Mouse (Mus musculus): ENCODE data around the gene Mapre1. TPM values are rescaled to one million over a fixed set of nuclear protein-coding genes. Genes with fewer than 3 reads are reported as not detected.
A peak's percentile ranks its signal among the peaks of the same experiment; 100 is the strongest.
"Not testable (repeated sequence)": the region's sequence is repeated elsewhere in the genome, so short reads cannot be mapped to it uniquely, and the experiment has no call there.

Mapre1 gene
- polyA plus RNA-seq (2012; ENCODE audit: insufficient read depth, low replicate concordance): 4.1 TPM in 1 of 2 replicates, not detected in the other

DNA sequence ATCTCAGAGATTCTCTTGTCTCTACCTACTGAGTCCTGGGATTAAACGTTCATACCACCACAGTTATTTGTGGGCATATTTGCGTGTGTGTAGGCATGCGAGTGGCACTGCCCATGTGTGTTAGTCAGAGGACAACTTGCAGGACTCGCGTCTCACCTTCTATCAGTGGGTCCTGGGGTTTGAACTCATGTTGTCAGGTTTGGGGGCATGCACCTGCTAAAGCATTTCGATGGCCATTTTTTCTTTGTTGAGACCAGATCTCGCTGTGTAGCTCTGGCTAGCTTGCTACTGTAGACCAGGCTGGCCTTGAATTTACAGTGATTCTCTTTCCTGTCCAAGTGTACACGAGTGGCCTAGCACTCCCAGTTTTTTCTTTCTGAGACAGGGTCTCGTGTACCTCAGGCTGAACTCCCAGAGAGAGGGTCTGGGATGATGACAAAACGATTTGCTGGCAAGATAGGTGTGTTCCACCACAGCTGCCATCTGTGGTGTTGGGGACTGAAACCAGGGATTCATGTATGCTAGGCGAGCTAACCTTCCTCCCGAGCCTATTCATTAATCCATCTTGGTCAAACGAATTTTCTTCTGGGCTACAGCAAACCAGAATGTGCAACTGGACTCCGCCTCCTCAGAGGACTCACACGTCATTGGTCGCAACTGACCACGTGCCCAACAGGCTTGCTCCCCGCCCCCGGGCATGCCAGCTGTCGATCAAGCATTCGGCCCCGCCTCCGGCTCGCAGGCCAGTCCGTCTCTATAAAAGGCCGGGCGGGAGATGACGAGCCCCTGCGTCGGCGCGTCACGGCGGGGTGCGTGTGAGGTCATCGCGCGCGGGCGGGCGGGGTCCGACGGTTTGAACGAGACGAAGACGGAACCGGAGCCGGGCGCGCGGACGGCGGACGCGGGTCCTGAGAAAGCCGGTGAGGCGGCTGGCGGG lies at the start of gene Mapre1:
Mapre1 (plus strand) TSS at position 775 of the 937 bp plus-strand sequence.
- H3K9me3 ChIP-seq: no peaks in the 10 kb centered on the region
- peaks cover 23% of the 10 kb centered on the region for H3K36me3 ChIP-seq (replicated peaks; ENCODE audit: low read length)
- H3K27me3 ChIP-seq (replicated peaks): no peaks in the 10 kb centered on the region
- TF ChIP-seq GATA1 (IDR thresholded peaks at IDR 0.05; ENCODE audit: borderline replicate concordance, low read length) (no peak), FLI1 (IDR thresholded peaks at IDR 0.05; ENCODE audit: low read length) (no peak)
- H3K4me1 ChIP-seq: peaks cover 79% of the 10 kb centered on the region
- peak within 1 kb of the TSS; percentile 97 for H3K4me3 ChIP-seq (replicated peaks)

DNA sequence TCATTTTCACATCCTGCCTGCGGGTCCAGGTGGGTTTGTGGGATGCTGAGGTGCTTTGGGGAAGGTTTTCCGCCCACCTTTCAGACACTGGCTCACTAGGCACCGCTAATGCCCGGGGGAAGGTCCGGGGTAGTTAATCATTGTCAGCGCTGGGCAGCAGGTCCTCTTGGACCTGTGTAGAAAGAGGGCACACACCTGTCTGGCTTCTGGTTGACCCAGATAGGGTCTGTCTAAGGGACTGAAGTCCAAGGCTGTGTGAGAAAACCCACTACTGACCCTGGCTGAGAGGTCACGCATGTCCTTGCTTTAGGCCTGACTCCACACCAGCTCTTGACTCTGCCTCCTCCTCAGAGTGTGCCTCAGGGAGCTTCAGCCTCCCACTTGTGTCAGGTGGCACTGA lies 47.7 kb upstream of the Mapre1 start:
- not testable (repeated sequence) for H3K4me3 ChIP-seq (replicated peaks); H3K36me3 ChIP-seq (replicated peaks; ENCODE audit: low read length); H3K9me3 ChIP-seq; H3K27me3 ChIP-seq (replicated peaks)
- peaks cover 22% of the 10 kb centered on the region for H3K4me1 ChIP-seq

DNA sequence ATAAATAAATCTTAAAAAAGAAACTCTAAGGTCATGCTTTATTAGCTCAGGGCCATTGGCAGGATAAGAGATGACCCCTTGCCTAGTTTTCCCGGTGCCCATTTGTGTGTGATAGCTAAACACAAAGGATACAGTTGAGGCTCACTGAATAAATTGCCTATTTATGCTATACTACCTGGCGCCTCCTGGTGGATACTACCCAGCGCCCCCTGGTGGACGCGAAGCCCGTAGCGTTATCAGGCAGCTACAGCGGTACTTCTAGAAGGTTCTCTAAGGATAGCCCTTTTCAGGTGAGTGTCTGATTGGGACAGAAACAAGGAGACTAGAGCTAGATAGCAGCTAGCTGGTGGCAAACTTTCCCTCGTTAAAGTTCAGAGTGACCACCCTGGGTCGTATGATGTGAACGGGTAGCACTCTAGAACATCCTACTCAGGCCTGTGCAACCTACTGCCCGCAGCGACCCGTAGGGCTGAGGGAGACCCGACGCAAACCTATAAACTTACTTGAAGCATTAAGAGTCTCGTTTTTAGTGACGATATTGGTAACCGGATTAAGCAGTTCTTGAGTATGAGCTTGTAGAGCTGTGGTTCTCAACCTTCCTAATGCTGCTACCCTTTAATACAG lies 46.5 kb upstream of the Mapre1 start:
- Histone ChIP-seq H3K4me3 (replicated peaks) (no peak overlapping the region), H3K4me1 (peaks cover 17% of the 10 kb centered on the region), H3K9me3 (no peaks in the 10 kb centered on the region), H3K27me3 (replicated peaks) (peaks cover 5% of the 10 kb centered on the region), H3K36me3 (replicated peaks; ENCODE audit: low read length) (no peaks in the 10 kb centered on the region)
- TF ChIP-seq FLI1 (IDR thresholded peaks at IDR 0.05; ENCODE audit: low read length) (no peak), GATA1 (IDR thresholded peaks at IDR 0.05; ENCODE audit: borderline replicate concordance, low read length) (no peak)

DNA sequence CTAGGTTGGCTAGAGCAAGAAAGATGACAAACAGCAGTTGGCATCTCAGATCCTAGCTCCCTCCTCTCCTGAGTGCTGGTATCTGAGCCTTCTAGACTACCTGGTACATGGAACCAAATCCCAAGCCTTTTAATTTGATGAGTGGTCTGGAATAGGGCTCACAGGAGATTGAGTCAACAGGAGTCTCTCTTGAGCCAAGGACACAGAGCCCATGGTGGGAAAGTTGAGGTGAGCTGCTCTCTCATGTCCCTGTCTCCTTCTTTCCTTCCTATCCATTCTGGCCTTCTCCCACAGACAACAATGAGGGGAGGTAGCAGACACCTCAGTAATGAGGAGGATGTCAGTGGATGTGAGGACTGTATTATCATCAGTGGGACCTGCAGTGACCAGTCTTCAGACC lies 44.7 kb upstream of the Mapre1 start, which contains the start of gene Dnmt3c:
Dnmt3c (plus strand) TSS at position 301 of the 400 bp plus-strand sequence.
- Histone ChIP-seq H3K36me3 (replicated peaks; ENCODE audit: low read length) (no peaks in the 10 kb centered on the region), H3K4me3 (replicated peaks) (no peak within 1 kb of the TSS), H3K4me1 (peaks cover 17% of the 10 kb centered on the region), H3K9me3 (peaks cover 4% of the 10 kb centered on the region; the same call in 1 of the 2 replicates), H3K27me3 (replicated peaks) (peaks cover 5% of the 10 kb centered on the region)
- TF ChIP-seq FLI1 (IDR thresholded peaks at IDR 0.05; ENCODE audit: low read length) (no peak), GATA1 (IDR thresholded peaks at IDR 0.05; ENCODE audit: borderline replicate concordance, low read length) (no peak)

DNA sequence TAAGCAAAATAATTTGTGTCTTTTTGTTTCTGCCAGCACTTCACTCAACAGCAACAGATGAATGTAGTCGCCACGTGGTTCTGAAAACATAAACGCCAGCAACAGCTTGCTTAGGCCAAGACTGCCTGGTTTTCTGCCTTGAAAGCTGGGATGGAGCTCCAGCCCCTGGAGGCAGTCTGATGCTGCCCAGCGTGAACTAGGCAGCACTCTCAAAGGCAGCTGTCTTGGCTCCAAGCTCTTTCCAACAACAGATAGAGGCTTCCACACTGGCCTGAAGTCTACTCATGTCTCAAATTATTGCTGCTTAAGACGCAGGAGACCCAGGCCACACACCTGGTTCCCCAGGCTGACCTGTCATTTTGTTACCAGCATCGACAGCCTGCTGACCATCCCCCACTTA lies 37.7 kb upstream of the Mapre1 start:
- H3K9me3 ChIP-seq: peaks cover 13% of the 10 kb centered on the region; the same call in 1 of the 2 replicates
- H3K4me3 ChIP-seq (replicated peaks): no peak overlapping the region
- H3K4me1 ChIP-seq: peaks cover 31% of the 10 kb centered on the region
- TF ChIP-seq GATA1 (IDR thresholded peaks at IDR 0.05; ENCODE audit: borderline replicate concordance, low read length) (no peak), FLI1 (IDR thresholded peaks at IDR 0.05; ENCODE audit: low read length) (no peak)
- H3K36me3 ChIP-seq (replicated peaks; ENCODE audit: low read length): no peaks in the 10 kb centered on the region
- peaks cover 10% of the 10 kb centered on the region for H3K27me3 ChIP-seq (replicated peaks)

DNA sequence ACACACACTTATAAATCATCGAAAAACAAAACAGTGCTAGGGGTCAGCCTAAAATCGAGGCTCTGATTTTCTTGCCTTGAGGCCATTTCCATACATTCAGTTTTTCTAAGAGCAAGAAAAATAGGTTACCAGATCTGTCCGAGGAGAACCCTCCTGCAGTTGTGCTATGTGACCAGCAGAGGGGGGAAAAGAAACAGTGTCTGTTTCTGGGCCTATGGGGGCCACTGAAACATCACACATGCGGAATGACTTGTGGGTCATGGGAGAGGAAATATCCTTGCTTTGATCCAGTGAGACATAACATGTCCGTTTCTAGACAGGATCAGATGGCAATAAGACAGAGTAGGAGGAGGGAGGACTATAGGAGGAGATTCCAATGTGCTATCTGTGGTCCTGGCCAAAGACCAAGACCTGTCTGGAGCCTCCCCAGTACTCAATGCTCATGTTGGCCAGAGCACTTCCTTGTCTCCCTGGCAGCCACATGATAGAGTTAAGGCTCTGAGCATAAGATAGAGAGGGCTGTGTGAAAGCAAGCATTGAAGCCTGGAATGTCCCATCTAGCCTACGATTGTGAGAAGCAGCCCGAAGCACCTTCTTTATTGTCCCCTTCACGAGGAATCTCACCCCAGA lies 30.3 kb upstream of the Mapre1 start:
- Histone ChIP-seq H3K27me3 (replicated peaks) (peaks cover 10% of the 10 kb centered on the region), H3K4me1 (peaks cover 54% of the 10 kb centered on the region), H3K4me3 (replicated peaks) (no peak overlapping the region), H3K36me3 (replicated peaks; ENCODE audit: low read length) (no peaks in the 10 kb centered on the region), H3K9me3 (peaks cover 8% of the 10 kb centered on the region; the same call in 1 of the 2 replicates)
- no peak for TF ChIP-seq FLI1 (IDR thresholded peaks at IDR 0.05; ENCODE audit: low read length)

DNA sequence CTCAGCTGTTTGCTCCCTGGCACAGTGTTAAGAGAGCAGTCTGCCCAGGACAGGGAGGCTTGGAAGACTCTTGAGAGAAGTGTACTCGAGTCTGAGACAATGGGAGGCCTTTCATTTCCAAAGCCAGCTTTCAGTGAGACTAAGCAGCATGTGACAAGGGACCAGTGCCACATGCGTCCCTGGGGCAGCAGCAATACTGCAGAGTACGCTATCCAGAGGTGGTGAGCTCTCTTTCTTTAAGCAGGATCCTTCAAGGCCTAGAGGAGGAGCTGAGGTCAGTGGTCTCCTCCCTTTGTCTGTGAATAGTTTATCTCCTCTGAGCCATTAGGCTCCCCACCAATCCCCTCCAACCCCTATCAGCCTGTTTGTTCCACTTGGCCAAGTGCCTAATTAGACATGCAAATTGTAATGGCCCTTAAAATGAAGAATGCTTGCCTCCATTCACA lies 28.4 kb upstream of the Mapre1 start:
- Histone ChIP-seq H3K9me3 (peaks cover 5% of the 10 kb centered on the region; the same call in 1 of the 2 replicates), H3K36me3 (replicated peaks; ENCODE audit: low read length) (no peaks in the 10 kb centered on the region), H3K27me3 (replicated peaks) (no peaks in the 10 kb centered on the region), H3K4me3 (replicated peaks) (peak overlapping the region; percentile 72), H3K4me1 (peaks cover 58% of the 10 kb centered on the region)
- TF ChIP-seq FLI1 (IDR thresholded peaks at IDR 0.05; ENCODE audit: low read length): no peak
- TF ChIP-seq GATA1 (IDR thresholded peaks at IDR 0.05; ENCODE audit: borderline replicate concordance, low read length): no peak

DNA sequence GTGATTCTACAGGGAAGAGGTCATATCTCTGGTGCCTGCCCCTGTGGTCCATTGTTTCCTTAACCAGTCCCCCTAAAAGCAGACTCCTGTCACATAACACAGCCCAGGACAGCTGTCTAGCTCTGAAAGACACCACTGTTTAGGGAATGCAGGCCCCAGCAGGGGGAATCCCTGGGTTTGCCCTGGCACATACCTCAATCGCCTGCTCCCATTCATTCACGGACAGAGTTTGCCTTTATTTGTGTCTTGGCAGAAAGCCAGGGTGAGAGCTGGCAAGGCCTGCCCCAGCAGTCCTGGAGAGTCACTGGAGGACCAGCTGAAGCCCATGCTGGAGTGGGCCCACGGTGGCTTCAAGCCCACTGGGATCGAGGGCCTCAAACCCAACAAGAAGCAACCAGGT lies 27.8 kb upstream of the Mapre1 start:
- Histone ChIP-seq H3K4me1 (peaks cover 62% of the 10 kb centered on the region), H3K27me3 (replicated peaks) (no peaks in the 10 kb centered on the region), H3K4me3 (replicated peaks) (peak overlapping the region; percentile 42), H3K9me3 (no peaks in the 10 kb centered on the region), H3K36me3 (replicated peaks; ENCODE audit: low read length) (no peaks in the 10 kb centered on the region)
- TF ChIP-seq GATA1 (IDR thresholded peaks at IDR 0.05; ENCODE audit: borderline replicate concordance, low read length) (no peak), FLI1 (IDR thresholded peaks at IDR 0.05; ENCODE audit: low read length) (no peak)

DNA sequence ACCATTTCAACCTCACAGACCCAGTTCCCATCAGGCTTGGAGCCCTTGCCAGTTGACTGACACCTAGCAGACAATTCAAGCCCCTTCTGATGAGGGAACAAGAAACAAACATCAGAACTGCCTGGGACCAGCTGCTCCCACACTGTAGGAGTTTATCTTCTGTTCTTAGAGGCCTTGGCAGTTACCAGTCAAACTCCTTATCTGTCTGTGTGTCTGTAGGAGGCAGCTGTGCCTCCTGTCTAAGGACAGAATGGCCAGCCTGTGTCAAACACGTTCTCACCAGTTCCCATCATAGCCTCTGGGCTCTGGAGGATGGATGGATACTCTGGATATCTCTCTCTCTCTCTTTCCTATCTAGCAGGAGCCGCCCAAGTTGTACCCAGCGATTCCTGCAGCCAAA lies 23.2 kb upstream of the Mapre1 start:
- Histone ChIP-seq H3K36me3 (replicated peaks; ENCODE audit: low read length) (peaks cover 14% of the 10 kb centered on the region), H3K4me1 (peaks cover 72% of the 10 kb centered on the region)
- H3K9me3 ChIP-seq; H3K4me3 ChIP-seq (replicated peaks); H3K27me3 ChIP-seq (replicated peaks): not testable (repeated sequence)

DNA sequence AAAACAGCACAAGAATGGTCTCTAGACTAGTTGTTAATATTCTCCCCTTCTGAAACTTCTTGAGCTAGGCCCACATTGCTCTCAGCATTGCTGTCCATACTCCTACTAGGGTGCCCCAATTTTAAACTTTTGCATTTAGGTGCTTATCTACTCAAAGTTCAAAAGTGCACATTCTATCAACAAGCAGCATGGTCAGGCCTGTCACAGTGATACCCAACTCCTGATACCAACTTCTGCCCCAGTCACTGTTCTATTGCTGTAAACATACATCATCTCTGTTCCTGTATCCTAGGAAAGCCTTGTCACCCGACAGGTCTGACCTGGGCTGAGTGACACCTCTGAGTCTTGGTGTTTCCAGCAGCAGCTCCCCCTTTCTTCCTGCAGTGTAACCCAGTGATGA lies 18.0 kb upstream of the Mapre1 start:
- peaks cover 80% of the 10 kb centered on the region for H3K4me1 ChIP-seq
- no peaks in the 10 kb centered on the region for H3K27me3 ChIP-seq (replicated peaks)
- peaks cover 26% of the 10 kb centered on the region for H3K36me3 ChIP-seq (replicated peaks; ENCODE audit: low read length)
- TF ChIP-seq GATA1 (IDR thresholded peaks at IDR 0.05; ENCODE audit: borderline replicate concordance, low read length) (no peak), FLI1 (IDR thresholded peaks at IDR 0.05; ENCODE audit: low read length) (no peak)
- peaks cover 9% of the 10 kb centered on the region; the same call in 1 of the 2 replicates for H3K9me3 ChIP-seq
- H3K4me3 ChIP-seq (replicated peaks): peak overlapping the region; percentile 14

Measured in megakaryocyte, embryonic 14.5 days (primary cell).